Mouse (Mus musculus) MEL (cell line): ENCODE results near the gene Acp2. TPM values are rescaled to one million over a fixed set of nuclear protein-coding genes. Genes with fewer than 3 reads are reported as not detected.
A peak's percentile ranks its signal among the peaks of the same experiment; 100 is the strongest.

Experiments used
- DNase-seq: peaks from one replicate; pipeline ENCODE4 v3.0.0; 2011; ENCODE audit warnings: low read depth, low spot score
- H3K27ac ChIP-seq: 2 replicates; pipeline ENCODE4 v1.5.1; 2012; ENCODE audit warnings: low read depth, mild to moderate bottlenecking, control low read depth, low read length, moderate library complexity; ENCODE audit not compliant: control insufficient read depth
- H3K27me3 ChIP-seq, 2 experiments: fragments of 150-350 bp in 1 of 2; sonication (generic) in 1 of 2; 2 replicates each; pipeline ENCODE4 v1.6.1; 2012; ENCODE audit warnings: low read length in 2 of 2, mild to moderate bottlenecking in 2 of 2, improper control_type of control experiment in 1 of 2, moderate library complexity in 1 of 2; ENCODE audit not compliant: insufficient read depth in 2 of 2, control insufficient read depth in 1 of 2
- H3K36me3 ChIP-seq, 2 experiments: 2 replicates each; pipeline ENCODE4 v1.6.1; 2012 to 2014; ENCODE audit warnings: low read length in 2 of 2, improper control_type of control experiment in 1 of 2, inconsistent platforms in 1 of 2, mild to moderate bottlenecking in 1 of 2; ENCODE audit not compliant: insufficient read depth in 2 of 2, control insufficient read depth in 1 of 2
- H3K4me1 ChIP-seq, 2 experiments: fragments of 150-350 bp in 1 of 2; sonication (generic) in 1 of 2; 2 replicates each; pipeline ENCODE4 v1.6.1; 2012; ENCODE audit warnings: low read length in 2 of 2, improper control_type of control experiment in 1 of 2, mild to moderate bottlenecking in 1 of 2; ENCODE audit not compliant: insufficient read depth in 2 of 2, control insufficient read depth in 1 of 2
- H3K4me3 ChIP-seq, 2 experiments: fragments of 150-350 bp in 1 of 2; sonication (generic) in 1 of 2; 2 replicates each; pipeline ENCODE4 v1.5.1; 2012; ENCODE audit warnings: low read depth in 2 of 2, low read length in 2 of 2, mild to moderate bottlenecking in 2 of 2, moderate library complexity in 2 of 2, control low read depth in 1 of 2, improper control_type of control experiment in 1 of 2; ENCODE audit not compliant: control insufficient read depth in 1 of 2, insufficient read depth in 1 of 2
- H3K79me2 ChIP-seq: 2 replicates; pipeline ENCODE4 v1.6.1; 2012; ENCODE audit warnings: mild to moderate bottlenecking, low read length, moderate library complexity; ENCODE audit not compliant: control insufficient read depth, poor library complexity, insufficient read depth
- H3K9ac ChIP-seq: 2 replicates; pipeline ENCODE4 v1.6.1; 2012; ENCODE audit warnings: low read depth, mild to moderate bottlenecking, control low read depth, low read length, moderate library complexity; ENCODE audit not compliant: control insufficient read depth, poor library complexity, severe bottlenecking
- H3K9me3 ChIP-seq: fragments of 150-350 bp; sonication (generic); replicated peaks from 2 replicates; pipeline ENCODE4 v1.6.1; 2012; ENCODE audit warnings: mild to moderate bottlenecking, low read length, improper control_type of control experiment, moderate library complexity; ENCODE audit not compliant: insufficient read depth
- CHD1 ChIP-seq: IDR thresholded peaks from 2 replicates; pipeline ENCODE4 v1.6.1; 2012; ENCODE audit warnings: low read depth, mild to moderate bottlenecking, inconsistent platforms, low read length, improper control_type of control experiment
- E2F4 ChIP-seq: IDR thresholded peaks from 2 replicates; pipeline ENCODE4 v1.6.1; 2011; ENCODE audit warnings: low read depth, low read length, improper control_type of control experiment, borderline replicate concordance
- ELF1 ChIP-seq: IDR thresholded peaks from 2 replicates; pipeline ENCODE4 v1.6.1; 2014; ENCODE audit warnings: low read depth, mild to moderate bottlenecking, inconsistent platforms, low read length, improper control_type of control experiment, moderate library complexity
- EP300 ChIP-seq, 2 experiments: IDR thresholded peaks; 2 replicates each; pipeline ENCODE4 v1.6.1; 2011; ENCODE audit warnings: improper control_type of control experiment in 2 of 2, low read length in 2 of 2, low read depth in 1 of 2, mild to moderate bottlenecking in 1 of 2
- ETS1 ChIP-seq: IDR thresholded peaks from 2 replicates; pipeline ENCODE4 v1.6.1; 2012; ENCODE audit warnings: low read depth, mild to moderate bottlenecking, inconsistent platforms, low read length, improper control_type of control experiment, moderate library complexity
- GABPA ChIP-seq: IDR thresholded peaks from 2 replicates; pipeline ENCODE4 v1.6.1; 2012; ENCODE audit warnings: low read depth, mild to moderate bottlenecking, inconsistent platforms, low read length, improper control_type of control experiment, moderate library complexity
- GATA1 ChIP-seq: IDR thresholded peaks from 2 replicates; pipeline ENCODE4 v1.6.1; 2011; ENCODE audit warnings: low read depth, low read length, improper control_type of control experiment
- HCFC1 ChIP-seq: IDR thresholded peaks from 2 replicates; pipeline ENCODE4 v1.6.1; 2012; ENCODE audit warnings: low read depth, mild to moderate bottlenecking, inconsistent platforms, low read length, improper control_type of control experiment, moderate library complexity
- JUND ChIP-seq: IDR thresholded peaks from 2 replicates; pipeline ENCODE4 v1.6.1; 2011; ENCODE audit warnings: low read depth, mild to moderate bottlenecking, improper control_type of control experiment, low read length
- KAT2A ChIP-seq: conservative IDR thresholded peaks from 2 replicates; pipeline ENCODE4 v1.6.1; 2012; ENCODE audit warnings: low read depth, low read length, improper control_type of control experiment, inconsistent platforms
- MAX ChIP-seq: IDR thresholded peaks from 2 replicates; pipeline ENCODE4 v1.6.1; 2011; ENCODE audit warnings: low read length, improper control_type of control experiment
- MAZ ChIP-seq: IDR thresholded peaks from 2 replicates; pipeline ENCODE4 v1.6.1; 2012; ENCODE audit warnings: low read depth, mild to moderate bottlenecking, inconsistent platforms, low read length, improper control_type of control experiment
- MXI1 ChIP-seq: IDR thresholded peaks from 2 replicates; pipeline ENCODE4 v1.6.1; 2011; ENCODE audit warnings: mild to moderate bottlenecking, low read depth, low read length, improper control_type of control experiment
- POLR2AphosphoS5 ChIP-seq: IDR thresholded peaks from 2 replicates; pipeline ENCODE4 v1.6.1; 2012; ENCODE audit warnings: low read depth, borderline replicate concordance, mild to moderate bottlenecking, inconsistent platforms, low read length, moderate library complexity, mixed read lengths
- RAD21 ChIP-seq: IDR thresholded peaks from 2 replicates; pipeline ENCODE4 v1.6.1; 2011; ENCODE audit warnings: mild to moderate bottlenecking, low read depth, low read length, improper control_type of control experiment
- RCOR1 ChIP-seq: IDR thresholded peaks from 2 replicates; pipeline ENCODE4 v1.6.1; 2012; ENCODE audit warnings: low read depth, mild to moderate bottlenecking, inconsistent platforms, low read length, improper control_type of control experiment
- SIN3A ChIP-seq: IDR thresholded peaks from 2 replicates; pipeline ENCODE4 v1.6.1; 2012; ENCODE audit warnings: low read length, improper control_type of control experiment, inconsistent platforms
- SMC3 ChIP-seq: IDR thresholded peaks from 2 replicates; pipeline ENCODE4 v1.6.1; 2011; ENCODE audit warnings: low read depth, low read length, improper control_type of control experiment
- TAL1 ChIP-seq: IDR thresholded peaks from 2 replicates; pipeline ENCODE4 v1.6.1; 2012; ENCODE audit warnings: mild to moderate bottlenecking, inconsistent platforms, low read length, moderate library complexity, mixed read lengths
- UBTF ChIP-seq: IDR thresholded peaks from 2 replicates; pipeline ENCODE4 v1.6.1; 2012; ENCODE audit warnings: low read depth, mild to moderate bottlenecking, inconsistent platforms, low read length, improper control_type of control experiment, moderate library complexity, borderline replicate concordance; ENCODE audit not compliant: insufficient read depth
- USF1 ChIP-seq: IDR thresholded peaks from 2 replicates; pipeline ENCODE4 v1.6.1; 2014; ENCODE audit warnings: low read depth, mild to moderate bottlenecking, inconsistent platforms, low read length, improper control_type of control experiment, moderate library complexity
- ZKSCAN1 ChIP-seq: IDR thresholded peaks from 2 replicates; pipeline ENCODE4 v1.6.1; 2012; ENCODE audit warnings: low read depth, mild to moderate bottlenecking, inconsistent platforms, low read length, improper control_type of control experiment, moderate library complexity
- ZMIZ1 ChIP-seq: IDR thresholded peaks from 2 replicates; pipeline ENCODE4 v1.6.1; 2012; ENCODE audit warnings: low read depth, mild to moderate bottlenecking, inconsistent platforms, low read length, improper control_type of control experiment, moderate library complexity
- polyA plus RNA-seq, 2 experiments: library from polyadenylated mRNA; stranded (reverse) in 1 of 2; unstranded in 1 of 2; fragments of >175 nt in 1 of 2; fragments of >200 nt in 1 of 2; gene quantifications; 2 replicates each; pipeline versions ENCODE4 v1.2.1 to v1.2.4; 2012; ENCODE audit warnings: low replicate concordance in 2 of 2, low read depth in 1 of 2; ENCODE audit not compliant: insufficient read length in 2 of 2, insufficient read depth in 1 of 2, missing spikeins in 1 of 2
- total RNA-seq: library from RNA; depleted of rRNA; stranded (reverse); fragments of 300-350 nt; gene quantifications from 2 replicates; pipeline ENCODE4 v1.2.3, GENCODE M21; 2012

The Acp2 gene
- total and polyA plus RNA-seq, 3 experiments, result 7.3 to 11.3 TPM; not detected in 1

- H3K9ac ChIP-seq, result no peak overlapping the region
Measured at GRCm38 (mm10) chr2:91186208-91186607, 16.5 kb upstream of the Acp2 start.

DNA sequence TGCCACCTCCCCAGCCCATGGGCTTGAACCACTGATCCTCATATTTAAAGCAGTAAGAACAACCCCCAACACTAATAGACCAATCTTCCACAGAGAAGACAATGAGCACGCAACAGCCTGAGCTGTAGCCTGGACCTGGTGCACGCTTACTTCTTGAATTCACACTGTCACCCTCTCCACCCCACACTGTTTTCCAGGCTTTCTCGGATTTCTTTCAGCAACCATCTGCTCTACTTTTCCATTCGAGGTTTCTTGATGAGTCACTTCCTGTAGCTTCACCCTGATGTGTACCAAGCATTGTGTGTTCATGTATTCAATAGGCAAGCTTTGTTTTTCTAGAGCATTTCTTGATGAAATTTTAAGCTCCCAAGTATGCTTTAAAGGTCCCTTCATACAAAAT, 15.3 kb upstream of the Acp2 start:
- Histone ChIP-seq H3K4me3 (no peak overlapping the region), H3K27me3 (no peaks in the 10 kb centered on the region), H3K27ac (no peak overlapping the region), H3K9ac (no peak overlapping the region), H3K36me3 (peaks cover 0 to 14% of the 10 kb centered on the region in 2 experiments; a peak in 2 of 4 replicates), H3K4me1 (peaks cover 7 to 23% of the 10 kb centered on the region in 2 experiments), H3K79me2 (peaks cover 4% of the 10 kb centered on the region; the same call in 1 of the 2 replicates), H3K9me3 (no peaks in the 10 kb centered on the region)
- peak; percentile 35 for DNase-seq
- no peak for TF ChIP-seq KAT2A
- no peak for TF ChIP-seq MXI1
- TF ChIP-seq MAZ, result no peak
- TF ChIP-seq ZMIZ1, result no peak
- no peak for TF ChIP-seq EP300 (IDR thresholded peaks at IDR 0.05; ENCODE audit: low read depth in 1 of 2, low read length in 2 of 2)
- TF ChIP-seq GABPA, result no peak
- TF ChIP-seq SMC3, result no peak
- TF ChIP-seq TAL1, result no peak
- TF ChIP-seq MAX, result no peak
- TF ChIP-seq RAD21, result no peak
- TF ChIP-seq POLR2AphosphoS5, result no peak
- TF ChIP-seq RCOR1, result no peak
- no peak for TF ChIP-seq JUND

More at GRCm38 (mm10) chr2:91186208-91186607, 16.5 kb upstream of the Acp2 start:
- H3K4me3 ChIP-seq, result no peak overlapping the region
- no peaks in the 10 kb centered on the region for H3K9me3 ChIP-seq
- peaks cover 7 to 31% of the 10 kb centered on the region in 2 experiments for H3K4me1 ChIP-seq
- TF ChIP-seq HCFC1 (no peak), USF1 (peak; percentile 83), POLR2AphosphoS5 (no peak), GABPA (no peak), MAX (no peak), ETS1 (peak; percentile 74), E2F4 (no peak), UBTF (no peak), KAT2A (no peak), ZKSCAN1 (no peak), GATA1 (peak; percentile 53), SIN3A (no peak), ZMIZ1 (no peak), CHD1 (no peak), RCOR1 (no peak), ELF1 (no peak)
- H3K36me3 ChIP-seq, result peaks cover 0 to 19% of the 10 kb centered on the region in 2 experiments; a peak in 2 of 4 replicates
- DNase-seq, result no peak
- no peaks in the 10 kb centered on the region for H3K27me3 ChIP-seq
- no peak overlapping the region for H3K27ac ChIP-seq
- peaks cover 14% of the 10 kb centered on the region for H3K79me2 ChIP-seq
